Mouse (Mus musculus): ENCODE data around the gene Stx7. TPM values are rescaled to one million over a fixed set of nuclear protein-coding genes. Genes with fewer than 3 reads are reported as not detected.

Stx7 gene
- total RNA-seq, 2 experiments from 2014 or later = 21.4 to 30.8 TPM

DNA sequence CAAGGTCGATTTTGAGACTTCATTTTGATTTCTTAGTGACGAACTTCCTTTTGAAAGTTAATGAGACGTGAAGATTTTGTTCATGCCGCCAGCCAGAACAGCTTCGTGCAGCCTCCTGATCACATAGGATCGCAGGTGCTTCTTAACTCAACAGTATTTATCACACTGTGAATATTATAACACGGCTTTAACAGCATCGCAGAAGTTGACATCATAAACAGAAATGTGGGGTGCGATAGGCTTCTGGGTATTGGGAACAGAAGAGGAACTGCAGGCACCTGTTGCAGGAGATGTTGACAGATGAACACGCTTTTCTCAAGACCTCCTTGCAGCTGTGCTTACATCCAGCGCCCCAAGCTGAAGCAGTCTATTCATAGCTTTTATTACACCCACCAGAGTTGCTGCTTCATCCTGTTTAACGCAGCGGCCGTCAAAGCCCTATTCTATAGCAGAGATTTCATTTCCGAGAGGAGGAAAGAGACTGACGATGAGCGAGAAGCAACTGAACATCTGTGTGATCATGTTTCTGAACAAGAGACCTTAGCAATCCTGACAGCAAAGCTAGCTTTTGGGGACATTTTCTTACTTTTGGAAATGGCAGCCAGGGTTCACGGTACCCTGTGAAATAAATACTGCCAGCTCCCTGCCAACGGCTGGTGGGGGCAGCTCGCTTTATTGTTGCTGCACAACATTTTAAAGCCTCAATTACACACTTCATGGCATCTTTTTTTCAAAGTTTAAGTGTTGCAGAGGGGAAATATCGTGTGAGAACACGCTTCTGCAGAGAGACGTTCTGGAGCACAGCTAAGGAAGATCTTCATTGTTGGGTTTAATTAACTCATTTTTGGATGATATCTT lies 86.6 kb downstream of the Stx7 start:
- ATAC-seq (replicated peaks; ENCODE audit: low FRiP score, poor library complexity, severe bottlenecking) = no peak

Other genes with a start within 250 kb of the Stx7 start
- not detected in 2 replicates for gene Taar1, start 228.9 kb upstream of the Stx7 start, total RNA-seq (2015; ENCODE audit: low replicate concordance)
- gene Taar1, start 228.9 kb upstream of the Stx7 start, total RNA-seq (2017; ENCODE audit: low replicate concordance) = not detected in 2 replicates
- not detected in 2 replicates for gene Taar2, start 210.7 kb upstream of the Stx7 start, total RNA-seq (2015; ENCODE audit: low replicate concordance)
- not detected in 2 replicates for gene Taar2, start 210.7 kb upstream of the Stx7 start, total RNA-seq (2017; ENCODE audit: low replicate concordance)
- gene Taar3, start 199.7 kb upstream of the Stx7 start, total RNA-seq (2015; ENCODE audit: low replicate concordance) = not detected in 2 replicates
- gene Taar3, start 199.7 kb upstream of the Stx7 start, total RNA-seq (2017; ENCODE audit: low replicate concordance) = not detected in 2 replicates
- not detected in 2 replicates for gene Taar4, start 188.8 kb upstream of the Stx7 start, total RNA-seq (2015; ENCODE audit: low replicate concordance)
- not detected in 2 replicates for gene Taar4, start 188.8 kb upstream of the Stx7 start, total RNA-seq (2017; ENCODE audit: low replicate concordance)
- gene Taar5, start 178.6 kb upstream of the Stx7 start, total RNA-seq (2015; ENCODE audit: low replicate concordance) = not detected in 2 replicates
- gene Taar5, start 178.6 kb upstream of the Stx7 start, total RNA-seq (2017; ENCODE audit: low replicate concordance) = not detected in 2 replicates
- not detected in 2 replicates for gene Taar6, start 163.7 kb upstream of the Stx7 start, total RNA-seq (2015; ENCODE audit: low replicate concordance)
- not detected in 2 replicates for gene Taar6, start 163.7 kb upstream of the Stx7 start, total RNA-seq (2017; ENCODE audit: low replicate concordance)
- gene Taar7a, start 155.8 kb upstream of the Stx7 start, total RNA-seq (2015; ENCODE audit: low replicate concordance) = not detected in 2 replicates
- gene Taar7a, start 155.8 kb upstream of the Stx7 start, total RNA-seq (2017; ENCODE audit: low replicate concordance) = not detected in 2 replicates
- gene Taar7b, start 149.4 kb upstream of the Stx7 start, total RNA-seq (2015; ENCODE audit: low replicate concordance) = not detected in 2 replicates
- gene Taar7b, start 149.4 kb upstream of the Stx7 start, total RNA-seq (2017; ENCODE audit: low replicate concordance) = not detected in 2 replicates
- not detected in 2 replicates for gene Taar7d, start 122.1 kb upstream of the Stx7 start, total RNA-seq (2015; ENCODE audit: low replicate concordance)
- gene Taar7d, start 122.1 kb upstream of the Stx7 start, total RNA-seq (2017; ENCODE audit: low replicate concordance) = not detected in 2 replicates
- gene Taar7e, start 111.7 kb upstream of the Stx7 start, total RNA-seq (2015; ENCODE audit: low replicate concordance) = not detected in 2 replicates
- not detected in 2 replicates for gene Taar7e, start 111.7 kb upstream of the Stx7 start, total RNA-seq (2017; ENCODE audit: low replicate concordance)
- not detected in 2 replicates for gene Taar7f, start 99.8 kb upstream of the Stx7 start, total RNA-seq (2015; ENCODE audit: low replicate concordance)
- gene Taar7f, start 99.8 kb upstream of the Stx7 start, total RNA-seq (2017; ENCODE audit: low replicate concordance) = not detected in 2 replicates
- gene Taar8a, start 72.8 kb upstream of the Stx7 start, total RNA-seq (2015; ENCODE audit: low replicate concordance) = not detected in 2 replicates
- gene Taar8a, start 72.8 kb upstream of the Stx7 start, total RNA-seq (2017; ENCODE audit: low replicate concordance) = not detected in 2 replicates
- gene Taar8b, start 57.0 kb upstream of the Stx7 start, total RNA-seq (2015; ENCODE audit: low replicate concordance) = not detected in 2 replicates
- gene Taar8b, start 57.0 kb upstream of the Stx7 start, total RNA-seq (2017; ENCODE audit: low replicate concordance) = not detected in 2 replicates
- not detected in 2 replicates for gene Taar8c, start 47.4 kb upstream of the Stx7 start, total RNA-seq (2015; ENCODE audit: low replicate concordance)
- gene Taar8c, start 47.4 kb upstream of the Stx7 start, total RNA-seq (2017; ENCODE audit: low replicate concordance) = not detected in 2 replicates
- gene Taar9, start 39.8 kb upstream of the Stx7 start, total RNA-seq (2015; ENCODE audit: low replicate concordance) = not detected in 2 replicates
- not detected in 2 replicates for gene Taar9, start 39.8 kb upstream of the Stx7 start, total RNA-seq (2017; ENCODE audit: low replicate concordance)
- not detected in 2 replicates for gene Moxd1, start 74.2 kb downstream of the Stx7 start, total RNA-seq (2015; ENCODE audit: low replicate concordance)
- not detected in 2 replicates for gene Moxd1, start 74.2 kb downstream of the Stx7 start, total RNA-seq (2017; ENCODE audit: low replicate concordance)

Measured in erythroid progenitor cell, adult 5-6 weeks (primary cell).